Comparison of ENCODE assay signal across 10 mouse cellular contexts in genomic region chr10:12107001-12107418, GRCm38 (mm10).
A peak's percentile ranks its signal among the peaks of the same experiment; 100 is the strongest.
DNase-seq lines count a peak whose midpoint lies in the region; ATAC-seq and TF ChIP-seq lines count a peak whose summit lies in the region.
"Had no signal": no experiment of that assay in that cellular context is flagged by ENCODE, and none has a peak within 500 bp of the region (broad histone marks: within the 10 kb centered on the region; RNA-seq: fewer than 3 reads in every experiment).

No protein-coding gene starts in this region.

- no peak overlapping the region for H3K4me2 ChIP-seq in hindbrain, embryonic 15.5 days
- H3K4me2 ChIP-seq in midbrain, embryonic 12.5 days (replicated peaks): no peak overlapping the region

- H3K27ac ChIP-seq in hindbrain, embryonic 15.5 days (replicated peaks): no peak overlapping the region
- no peak overlapping the region for H3K27ac ChIP-seq in midbrain, embryonic 12.5 days (replicated peaks)
- H3K27ac ChIP-seq: liver, embryonic 14.5 days had no signal

- H3K36me3 ChIP-seq in hindbrain, embryonic 15.5 days: no peaks in the 10 kb centered on the region
- H3K36me3 ChIP-seq in midbrain, embryonic 12.5 days: no peaks in the 10 kb centered on the region

- TF ChIP-seq POLR2A in brain, embryonic 14.5 days (IDR thresholded peaks at IDR 0.05; ENCODE audit: borderline replicate concordance, extremely low read depth, insufficient read depth, insufficient read length, poor library complexity, severe bottlenecking): no peak

- intact Hi-C loops in heart, postnatal 10 days (cut with DNase I): no loop called here

- peak; percentile 86 for ATAC-seq in hindbrain, embryonic 15.5 days (ENCODE audit: low FRiP score, low read depth)
- ATAC-seq in midbrain, embryonic 12.5 days (ENCODE audit: low FRiP score, low read depth): peak; percentile 74

- TF ChIP-seq CTCF in brain, embryonic 14.5 days (IDR thresholded peaks at IDR 0.05; ENCODE audit: borderline replicate concordance, extremely low read depth, insufficient read depth, insufficient read length): no peak

- H3K4me3 ChIP-seq in hindbrain, embryonic 15.5 days: no peak overlapping the region
- no peak overlapping the region for H3K4me3 ChIP-seq in midbrain, embryonic 12.5 days
- H3K4me3 ChIP-seq: erythroblast, embryonic 14.5 days had no signal

- no peaks in the 10 kb centered on the region for H3K27me3 ChIP-seq in hindbrain, embryonic 15.5 days
- H3K27me3 ChIP-seq in midbrain, embryonic 12.5 days: no peaks in the 10 kb centered on the region

- H3K9me3 ChIP-seq in hindbrain, embryonic 15.5 days: no peaks in the 10 kb centered on the region
- no peaks in the 10 kb centered on the region for H3K9me3 ChIP-seq in midbrain, embryonic 12.5 days

- H3K9ac ChIP-seq in hindbrain, embryonic 15.5 days: no peak overlapping the region
- no peak overlapping the region for H3K9ac ChIP-seq in midbrain, embryonic 12.5 days (replicated peaks)
- H3K9ac ChIP-seq: liver, embryonic 14.5 days had no signal

- DNase-seq in heart, postnatal 10 days: peak; percentile 38 to 51
- DNase-seq in heart, adult 8-10 months (ENCODE audit: low spot score): no peak
- peak; percentile 60 for DNase-seq in 3T3-L1 (ENCODE audit: low read depth, low spot score)
- peak; percentile 95 for DNase-seq in brain, embryonic 14.5 days (ENCODE audit: low read depth)
- no peak for DNase-seq in spleen, adult 18-20 months
- no peak for DNase-seq in spleen, postnatal 10 days (ENCODE audit: low spot score in 2 of 2)

- H3K4me1 ChIP-seq in hindbrain, embryonic 15.5 days (replicated peaks): no peaks in the 10 kb centered on the region
- H3K4me1 ChIP-seq in midbrain, embryonic 12.5 days: no peaks in the 10 kb centered on the region

Comparison
In these comparisons a context has a peak if more than half of its experiments do, and no peak if none do; other contexts are left out.
1. DNase-seq: peak in heart, postnatal 10 days (2 of 2), 3T3-L1 (single experiment) and brain, embryonic 14.5 days (single experiment); none in heart, adult 8-10 months (single experiment), spleen, adult 18-20 months (0 of 2) and spleen, postnatal 10 days (0 of 2).